Mouse (Mus musculus): ENCODE measurements at regions not wholly inside any gene's neighbourhood (a gene's known extent, or its start where the extent isn't known, plus 50 kb on each side); places are given as distances from the start of the nearest gene placed in this dataset.

DNA sequence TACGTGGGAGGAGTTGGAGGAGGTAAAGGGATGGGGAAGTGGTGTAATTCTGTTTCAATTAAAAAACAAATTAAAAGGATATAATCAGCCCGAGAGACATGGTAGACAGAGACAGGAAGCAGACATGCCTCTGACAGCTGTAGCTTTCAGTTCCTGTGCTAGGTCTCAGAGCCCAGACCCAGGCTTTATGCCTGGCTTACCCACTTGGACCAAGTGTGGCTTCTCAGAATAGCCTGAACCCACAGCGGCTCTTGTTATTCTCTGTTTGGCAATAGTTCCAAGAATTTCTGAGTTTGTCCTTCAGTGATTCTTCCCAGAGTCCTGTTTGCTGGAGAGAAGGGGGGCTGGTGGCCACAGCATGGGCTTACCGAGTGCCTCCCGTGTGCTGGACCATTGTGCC, 182.4 kb downstream of the Pten start:
- ATAC-seq (replicated peaks; ENCODE audit: poor library complexity), result peak; percentile 57

GRCm38 (mm10) chr19:32940806-32941205, 183.5 kb downstream of the Pten start:
- no peak for ATAC-seq (replicated peaks; ENCODE audit: poor library complexity)

GRCm38 (mm10) chr19:32943594-32944230, 186.4 kb downstream of the Pten start:
- ATAC-seq (replicated peaks; ENCODE audit: poor library complexity), result no peak

- ATAC-seq (replicated peaks; ENCODE audit: poor library complexity), result no peak
Observed at GRCm38 (mm10) chr19:32947081-32947855, 190.0 kb downstream of the Pten start.

- ATAC-seq (replicated peaks; ENCODE audit: poor library complexity), result peak; percentile 41
Observed at GRCm38 (mm10) chr19:32950252-32950651, 193.0 kb downstream of the Pten start.

DNA sequence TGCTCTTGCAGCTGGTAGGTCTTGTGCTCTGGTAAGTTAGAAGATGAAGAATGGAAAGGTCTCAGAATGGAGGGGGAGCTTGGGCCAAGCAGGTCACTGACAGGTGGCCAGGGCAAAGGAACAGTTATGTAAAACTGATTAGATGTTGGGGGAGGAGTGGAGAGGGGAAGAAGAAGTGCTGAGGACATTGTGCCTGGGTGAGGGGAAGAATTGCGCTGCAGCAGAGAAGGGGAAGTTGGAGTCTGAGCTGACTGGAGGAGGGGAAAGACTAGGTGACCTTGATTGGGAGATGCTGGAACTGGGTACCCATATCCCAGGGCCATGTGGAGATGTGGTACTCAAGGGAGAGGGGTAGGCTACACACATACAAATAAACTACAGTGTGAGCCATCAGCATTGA, 193.5 kb downstream of the Pten start:
- peak; percentile 66 for ATAC-seq (replicated peaks; ENCODE audit: poor library complexity)

DNA sequence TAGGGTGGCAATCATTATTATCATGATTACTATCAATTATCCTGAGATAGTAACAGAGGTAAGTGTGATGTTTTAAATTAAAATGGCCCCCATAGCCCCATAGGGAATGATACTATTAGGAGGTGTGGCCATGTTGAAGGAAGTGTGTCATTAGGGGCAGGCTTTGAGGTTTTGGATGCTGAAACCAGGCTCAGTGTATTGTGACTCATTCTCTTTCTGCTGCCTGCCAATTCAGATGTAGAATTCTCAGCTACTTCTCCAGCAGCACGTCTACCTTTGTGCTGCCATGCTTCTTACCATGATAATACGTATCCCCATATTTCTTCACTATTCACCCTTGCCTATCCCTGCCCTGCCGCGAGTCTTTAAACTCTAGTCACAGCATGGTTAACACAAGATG, 195.1 kb downstream of the Pten start:
- ATAC-seq (replicated peaks; ENCODE audit: poor library complexity), result no peak

DNA sequence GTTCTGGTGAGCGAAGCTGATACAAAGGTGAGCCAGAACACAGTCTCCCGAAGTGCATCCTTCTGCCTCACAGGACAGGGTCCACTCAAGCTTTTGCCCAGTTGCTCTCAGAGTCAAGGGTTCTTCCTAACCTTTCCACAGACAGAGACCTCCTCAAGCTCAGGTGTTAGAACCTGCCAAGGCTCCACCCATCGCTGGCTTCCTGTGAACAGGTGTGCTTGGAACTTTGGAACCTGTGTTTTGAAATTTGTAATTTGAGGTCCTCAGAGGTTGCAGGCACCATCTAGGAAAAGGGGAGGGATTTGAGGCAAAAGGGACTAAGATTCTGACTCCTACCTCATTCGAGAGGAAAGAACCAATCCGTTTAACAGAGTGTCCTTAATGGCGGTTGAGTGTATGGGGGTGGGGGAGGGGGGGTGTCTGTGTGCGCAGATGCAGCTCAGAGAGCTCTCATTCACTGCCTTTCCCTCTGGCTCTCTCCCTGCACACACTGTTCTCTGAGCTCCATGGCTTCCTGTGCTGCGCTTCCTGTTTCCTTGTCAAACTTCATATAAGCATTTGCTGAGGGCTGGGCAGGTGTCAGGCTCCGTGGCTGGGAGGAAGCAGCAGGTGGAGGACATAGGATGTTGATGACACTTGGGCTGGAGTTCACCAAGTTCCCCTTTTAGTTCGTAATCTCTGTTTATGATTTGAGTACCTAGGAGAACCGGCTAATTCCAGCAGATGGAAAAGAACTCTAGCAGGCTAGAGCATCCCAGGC, 195.8 kb downstream of the Pten start:
- peak; percentile 42 for ATAC-seq (replicated peaks; ENCODE audit: poor library complexity)

DNA sequence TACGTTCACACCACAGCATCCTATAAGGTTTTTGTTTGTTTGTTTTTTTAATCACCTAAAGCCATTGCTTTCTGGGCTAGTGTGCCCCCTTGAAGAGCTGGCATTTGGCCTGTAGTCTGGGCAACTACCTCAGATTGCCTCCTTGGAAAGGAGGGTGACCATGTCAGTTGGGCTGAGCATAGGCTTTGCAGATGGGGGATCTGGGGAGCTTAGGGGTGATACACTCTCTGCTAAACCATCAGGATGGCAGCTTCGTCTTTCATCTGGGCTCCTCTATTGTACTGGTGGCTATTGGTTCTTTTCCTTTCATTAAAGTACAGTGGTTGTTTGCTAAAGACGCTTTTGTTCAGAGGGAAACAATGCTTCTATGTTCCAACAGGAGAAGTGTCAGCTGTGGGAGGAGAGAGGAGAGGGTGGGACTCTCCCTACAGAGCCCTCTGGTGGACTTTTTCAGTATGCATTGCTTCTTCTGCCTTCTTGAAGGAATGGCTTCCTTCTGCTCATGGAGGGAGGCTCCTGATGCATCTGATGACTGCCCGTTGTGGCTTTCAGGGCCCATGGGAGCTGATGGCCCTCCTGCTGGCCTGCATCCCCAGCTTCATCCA, 196.8 kb downstream of the Pten start:
- ATAC-seq (replicated peaks; ENCODE audit: poor library complexity), result peak; percentile 62

- ATAC-seq (replicated peaks; ENCODE audit: poor library complexity), result no peak
Observed at GRCm38 (mm10) chr19:32954942-32955341, 197.6 kb downstream of the Pten start.

DNA sequence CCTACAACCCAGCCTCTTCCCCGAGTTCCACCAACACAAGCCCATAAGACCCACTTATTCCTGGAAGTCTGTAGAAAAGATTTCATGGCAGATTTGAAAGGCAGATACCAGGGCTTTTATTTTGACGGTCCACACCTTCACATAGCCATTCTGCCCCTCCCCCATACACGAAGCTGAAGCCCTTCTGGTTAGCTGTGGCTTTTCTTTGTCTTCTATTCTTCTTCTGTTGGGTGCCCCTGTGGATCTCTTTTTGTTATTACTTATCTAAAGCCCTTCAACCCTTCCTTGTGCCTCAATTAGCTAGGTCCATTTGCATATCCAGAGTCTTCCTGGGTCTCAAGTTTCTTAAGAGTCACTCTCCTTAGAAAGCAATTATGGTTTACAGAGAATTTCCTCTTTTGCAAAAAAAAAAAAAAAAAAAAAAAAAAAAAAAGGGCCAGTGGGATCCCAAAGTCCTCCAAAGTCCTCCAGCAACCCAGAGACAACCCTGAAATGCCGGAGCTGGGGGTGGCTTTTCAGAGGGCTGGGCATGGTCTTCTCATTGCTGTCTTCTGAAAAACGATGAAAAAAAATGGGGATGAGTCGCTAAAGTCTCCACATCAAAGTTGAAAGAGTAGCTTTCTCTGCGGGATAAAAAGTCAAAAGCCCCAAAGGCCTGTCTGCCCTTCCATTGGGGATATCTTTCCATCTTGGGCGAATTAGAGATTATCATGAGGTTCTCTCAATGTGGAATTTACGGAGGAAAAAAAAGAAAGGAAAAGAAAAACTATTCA, 199.0 kb downstream of the Pten start:
- ATAC-seq (replicated peaks; ENCODE audit: poor library complexity), result no peak

DNA sequence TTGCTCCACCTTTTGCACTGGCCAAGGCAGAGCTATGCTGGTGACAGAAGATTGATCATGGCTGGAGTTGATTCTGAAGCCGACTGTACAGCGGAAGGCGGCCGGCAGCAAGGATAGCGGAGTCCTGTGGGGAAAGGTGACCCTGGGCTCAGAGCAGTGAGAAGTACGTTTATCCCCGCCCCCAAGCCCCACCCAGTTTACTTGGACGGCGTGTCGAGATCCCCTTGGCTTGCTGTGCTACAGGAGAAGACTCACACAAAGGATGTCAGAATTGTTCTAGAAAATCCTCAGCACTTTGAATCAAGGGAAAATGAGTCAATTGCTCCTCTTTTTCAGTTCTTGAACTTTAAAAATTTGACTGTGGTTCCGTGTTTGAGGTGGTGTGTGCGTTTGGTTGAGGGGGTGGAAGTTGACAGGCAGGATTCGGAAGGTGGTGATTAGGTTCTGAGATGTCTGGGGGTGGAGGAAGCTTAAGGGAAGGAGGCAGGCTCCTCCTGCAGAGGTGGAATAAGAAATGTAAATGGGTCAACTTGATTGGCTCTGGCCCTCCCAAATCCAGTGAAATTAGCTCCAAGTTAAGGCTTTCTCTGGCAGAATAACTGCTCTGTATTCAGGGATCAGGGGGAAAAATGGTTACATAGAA, 199.7 kb downstream of the Pten start:
- peak; percentile 37 for ATAC-seq (replicated peaks; ENCODE audit: poor library complexity)

GRCm38 (mm10) chr19:32958276-32958675, 201.0 kb downstream of the Pten start:
- no peak for ATAC-seq (replicated peaks; ENCODE audit: poor library complexity)

- no peak for ATAC-seq (replicated peaks; ENCODE audit: poor library complexity)
Observed at GRCm38 (mm10) chr19:32958791-32959190, 201.5 kb downstream of the Pten start.

DNA sequence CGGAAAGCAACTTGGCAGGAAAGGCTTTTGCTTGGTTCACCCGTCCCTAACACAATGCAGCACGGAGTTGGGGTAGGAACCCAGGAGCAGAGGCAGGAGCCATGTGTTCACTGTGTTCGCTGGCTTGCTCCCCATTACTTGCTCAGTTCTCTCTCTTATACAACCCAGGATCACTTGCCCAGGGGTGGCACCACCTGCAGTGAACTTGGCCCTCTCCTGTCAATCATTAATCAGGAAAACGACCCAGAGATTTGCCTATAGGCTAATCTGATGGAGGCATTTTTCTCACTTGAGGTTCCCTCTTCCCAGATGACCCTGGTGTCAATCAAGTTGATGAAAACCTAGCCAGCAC, 202.5 kb downstream of the Pten start:
- no peak for ATAC-seq (replicated peaks; ENCODE audit: poor library complexity)

GRCm38 (mm10) chr19:32960196-32960947, 203.1 kb downstream of the Pten start:
- peak; percentile 59 for ATAC-seq (replicated peaks; ENCODE audit: poor library complexity)

GRCm38 (mm10) chr19:32961525-32961924, 204.2 kb downstream of the Pten start:
- peak; percentile 32 for ATAC-seq (replicated peaks; ENCODE audit: poor library complexity)

DNA sequence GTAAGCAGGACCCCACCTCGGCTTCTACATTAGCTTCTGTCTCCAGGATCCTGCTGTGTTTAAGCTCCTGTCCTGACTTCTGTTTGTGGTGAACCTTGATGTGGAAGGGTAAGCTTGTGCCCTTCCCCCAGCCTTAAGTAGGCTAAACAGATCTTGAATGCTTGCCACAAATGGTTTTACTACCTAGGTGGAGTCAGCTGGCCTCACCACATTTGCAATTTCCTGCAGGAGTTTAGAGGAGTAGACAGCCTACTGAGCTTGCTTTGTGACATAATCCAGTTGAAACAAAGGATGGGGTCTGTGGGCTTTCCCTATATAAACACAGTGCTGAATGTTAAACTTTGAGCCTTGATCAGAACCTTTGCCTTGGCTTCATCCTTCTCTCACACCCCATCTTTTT, 206.7 kb downstream of the Pten start:
- ATAC-seq (replicated peaks; ENCODE audit: poor library complexity), result peak; percentile 49

DNA sequence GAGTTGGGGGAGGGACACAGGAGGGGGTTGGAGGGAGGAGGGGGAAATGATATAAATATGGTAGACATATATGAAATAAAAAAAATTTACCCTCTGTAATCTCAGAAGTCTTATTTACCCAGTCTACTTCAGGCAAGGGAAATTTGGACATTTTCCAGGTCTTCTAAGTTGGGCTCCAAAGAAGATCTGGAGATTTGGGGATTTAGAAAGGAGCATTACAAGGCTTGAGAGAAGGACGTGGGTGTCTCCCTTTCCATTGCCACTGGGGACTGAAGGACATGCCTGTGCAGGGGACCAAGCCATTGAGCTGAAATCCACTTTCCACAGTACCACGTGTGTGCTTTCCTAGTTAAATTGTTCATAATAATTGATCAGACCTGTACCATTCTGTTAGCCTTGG, 208.2 kb downstream of the Pten start:
- ATAC-seq (replicated peaks; ENCODE audit: poor library complexity), result no peak

Measured in megakaryocyte progenitor cell, adult 5-6 weeks (primary cell).